Mouse (Mus musculus) cerebellum, adult (tissue): ENCODE results near the gene Irf2bpl.
A peak's percentile ranks its signal among the peaks of the same experiment; 100 is the strongest.

Source experiments
- ATAC-seq: cut with Nextera tagmentation; 2 replicates; pipeline ENCODE4 v1.9.2; 2017; ENCODE audit warnings: mild to moderate bottlenecking, moderate library complexity, mixed read lengths; ENCODE audit not compliant: insufficient number of reproducible peaks, low FRiP score, low TSS enrichment

The Irf2bpl gene

GRCm38 (mm10) chr12:86867271-86868223, 17.1 kb downstream of the Irf2bpl start:
- peak; percentile 92 for ATAC-seq

GRCm38 (mm10) chr12:86864316-86865020, 20.1 kb downstream of the Irf2bpl start:
- ATAC-seq, result no peak

- no peak for ATAC-seq
These were observed 24.4 kb downstream of the Irf2bpl start for GRCm38 (mm10) chr12:86859924-86860790.

- no peak for ATAC-seq
These were observed 25.4 kb downstream of the Irf2bpl start for GRCm38 (mm10) chr12:86858983-86859872.

- ATAC-seq, result no peak
These were observed 26.1 kb downstream of the Irf2bpl start for GRCm38 (mm10) chr12:86858498-86858897.

- ATAC-seq, result no peak
These were observed 27.3 kb downstream of the Irf2bpl start for GRCm38 (mm10) chr12:86857290-86857689.

GRCm38 (mm10) chr12:86855670-86856069, 28.9 kb downstream of the Irf2bpl start:
- ATAC-seq, result no peak

GRCm38 (mm10) chr12:86853516-86853915, 31.1 kb downstream of the Irf2bpl start:
- no peak for ATAC-seq

GRCm38 (mm10) chr12:86851313-86851712, 33.3 kb downstream of the Irf2bpl start:
- no peak for ATAC-seq

GRCm38 (mm10) chr12:86850746-86851145, 33.9 kb downstream of the Irf2bpl start:
- 0 out of 2 replicates have a peak, but pooled peaks have one; percentile 20 for ATAC-seq

GRCm38 (mm10) chr12:86849945-86850626, 34.5 kb downstream of the Irf2bpl start:
- ATAC-seq, result no peak; the same call in 1 of the 2 replicates

GRCm38 (mm10) chr12:86842866-86843459, 41.6 kb downstream of the Irf2bpl start:
- ATAC-seq, result no peak

- no peak for ATAC-seq
These were observed 44.1 kb downstream of the Irf2bpl start for GRCm38 (mm10) chr12:86840526-86840925.

- no peak for ATAC-seq
These were observed 46.4 kb downstream of the Irf2bpl start for GRCm38 (mm10) chr12:86838181-86838580.

GRCm38 (mm10) chr12:86836431-86837047, 48.1 kb downstream of the Irf2bpl start:
- ATAC-seq, result no peak

- no peak for ATAC-seq
These were observed 48.7 kb downstream of the Irf2bpl start for GRCm38 (mm10) chr12:86835899-86836298.

GRCm38 (mm10) chr12:86834416-86834772, 50.2 kb downstream of the Irf2bpl start:
- no peak for ATAC-seq
